Mouse (Mus musculus) forebrain, embryonic 13.5 days (tissue): ENCODE measurements at regions not wholly inside any gene's neighbourhood (a gene's known extent, or its start where the extent isn't known, plus 50 kb on each side); places are given as distances from the start of the nearest gene placed in this dataset.
"Not testable (repeated sequence)": the region's sequence is repeated elsewhere in the genome, so short reads cannot be mapped to it uniquely, and the experiment has no call there.

ENCODE experiments used
- ATAC-seq: fragments of 200-750 bp; cut with Nextera tagmentation; 2 replicates; pipeline ENCODE4 v1.8.0; 2017
- H3K27ac ChIP-seq: fragments of 300-500 bp; sonication (generic); 2 replicates; pipeline ENCODE4 v1.5.1; 2015; ENCODE audit warnings: inconsistent platforms, mild to moderate bottlenecking, moderate library complexity
- H3K27me3 ChIP-seq: fragments of 300-500 bp; sonication (generic); 2 replicates; pipeline ENCODE4 v1.6.1; 2015; ENCODE audit warnings: mild to moderate bottlenecking, inconsistent platforms
- H3K36me3 ChIP-seq: fragments of 300-500 bp; sonication (generic); 2 replicates; pipeline ENCODE4 v1.6.1; 2015; ENCODE audit warnings: mild to moderate bottlenecking, inconsistent platforms; ENCODE audit not compliant: poor library complexity, severe bottlenecking
- H3K4me1 ChIP-seq: fragments of 300-500 bp; sonication (generic); 2 replicates; pipeline ENCODE4 v1.6.1; 2015; ENCODE audit warnings: inconsistent platforms
- H3K4me2 ChIP-seq: fragments of 300-500 bp; sonication (generic); 2 replicates; pipeline ENCODE4 v1.6.1; 2015; ENCODE audit warnings: inconsistent platforms, mild to moderate bottlenecking, moderate library complexity
- H3K4me3 ChIP-seq: fragments of 300-500 bp; sonication (generic); 2 replicates; pipeline ENCODE4 v1.5.1; 2015; ENCODE audit warnings: mild to moderate bottlenecking, inconsistent platforms
- H3K9ac ChIP-seq: fragments of 300-500 bp; sonication (generic); 2 replicates; pipeline ENCODE4 v1.6.1; 2015; ENCODE audit warnings: mild to moderate bottlenecking, inconsistent platforms
- H3K9me3 ChIP-seq: fragments of 300-500 bp; sonication (generic); replicated peaks from 2 replicates; pipeline ENCODE4 v1.6.1; 2016; ENCODE audit warnings: inconsistent platforms
- WGBS: fragments of 180-500 bp; shearing (Covaris S2); methylation state at CpG from one replicate; pipeline ENCODE4 v1.1.7; 2015; 5-methylcytosine and 5-hydroxymethylcytosine counted together

GRCm38 (mm10) chr9:9312274-9312673 is 73.4 kb upstream of the Arhgap42 start:
- no peak for ATAC-seq
- H3K27ac ChIP-seq: no peak overlapping the region
- no peak overlapping the region for H3K4me2 ChIP-seq
- H3K27me3 ChIP-seq: no peaks in the 10 kb centered on the region
- H3K4me3 ChIP-seq: no peak overlapping the region
- H3K9me3 ChIP-seq: no peaks in the 10 kb centered on the region
- no peaks in the 10 kb centered on the region for H3K36me3 ChIP-seq
- no peak overlapping the region for H3K9ac ChIP-seq
- H3K4me1 ChIP-seq: no peaks in the 10 kb centered on the region

GRCm38 (mm10) chr9:9311627-9312265 is 72.8 kb upstream of the Arhgap42 start:
- 53% methylated on average over 2 of the region's 2 CpGs for whole genome bisulfite sequencing
- Histone ChIP-seq H3K27ac (no peak overlapping the region), H3K9ac (no peak overlapping the region), H3K27me3 (no peaks in the 10 kb centered on the region), H3K4me3 (no peak overlapping the region), H3K36me3 (no peaks in the 10 kb centered on the region), H3K4me1 (no peaks in the 10 kb centered on the region), H3K9me3 (no peaks in the 10 kb centered on the region), H3K4me2 (no peak overlapping the region)
- no peak for ATAC-seq

GRCm38 (mm10) chr9:9311040-9311583 is 72.2 kb upstream of the Arhgap42 start:
- H3K4me3 ChIP-seq, H3K4me2 ChIP-seq, H3K36me3 ChIP-seq, ATAC-seq, H3K27me3 ChIP-seq, H3K9me3 ChIP-seq, H3K27ac ChIP-seq, H3K4me1 ChIP-seq, H3K9ac ChIP-seq: not testable (repeated sequence)
- WGBS: 73% methylated on average over 6 of the region's 6 CpGs

GRCm38 (mm10) chr9:9290767-9291166 is 51.9 kb upstream of the Arhgap42 start:
- Histone ChIP-seq H3K27me3 (no peaks in the 10 kb centered on the region), H3K36me3 (no peaks in the 10 kb centered on the region), H3K4me1 (no peaks in the 10 kb centered on the region), H3K4me2 (no peak overlapping the region), H3K9ac (no peak overlapping the region), H3K27ac (no peak overlapping the region), H3K9me3 (no peaks in the 10 kb centered on the region), H3K4me3 (no peak overlapping the region)
- no peak for ATAC-seq
- 73% methylated on average over 3 of the region's 3 CpGs for WGBS

- Histone ChIP-seq H3K4me1 (no peaks in the 10 kb centered on the region), H3K27me3 (no peaks in the 10 kb centered on the region), H3K9ac (no peak overlapping the region), H3K4me3 (no peak overlapping the region), H3K9me3 (no peaks in the 10 kb centered on the region), H3K27ac (no peak overlapping the region), H3K36me3 (no peaks in the 10 kb centered on the region), H3K4me2 (no peak overlapping the region)
- no peak for ATAC-seq
- WGBS: 64% methylated on average over 6 of the region's 6 CpGs
These were observed 50.7 kb upstream of the Arhgap42 start for GRCm38 (mm10) chr9:9289570-9289969.
